20 mouse cellular contexts compared by ENCODE assay signal in genomic region chr1:33927466-33927865, GRCm38 (mm10). TPM values are rescaled to one million over a fixed set of nuclear protein-coding genes. Genes with fewer than 3 reads are reported as not detected.
DNase-seq lines count a peak whose midpoint lies in the region; ATAC-seq and TF ChIP-seq lines count a peak whose summit lies in the region.
"Had no signal": no experiment of that assay in that cellular context is flagged by ENCODE, and none has a peak within 500 bp of the region (broad histone marks: within the 10 kb centered on the region; RNA-seq: fewer than 3 reads in every experiment).

No protein-coding gene starts in this region.

- TF ChIP-seq CTCF in cerebellum, adult 2 months (IDR thresholded peaks at IDR 0.05; ENCODE audit: borderline replicate concordance, insufficient read depth, low read depth, low read length) = no peak

- H3K27ac ChIP-seq in cerebellum, adult 2 months (ENCODE audit: insufficient read depth, low read length) = 0 out of 2 replicates have a peak overlapping the region, but pooled peaks have one; percentile 27
- H3K27ac ChIP-seq in forebrain, embryonic 11.5 days (ENCODE audit: low read depth, low read length) = no peak overlapping the region
- H3K27ac ChIP-seq in forebrain, embryonic 10.5 days = no peak overlapping the region
- H3K27ac ChIP-seq: embryonic facial prominence, embryonic 10.5 days; embryonic facial prominence, embryonic 12.5 days; forebrain, embryonic 13.5 days; forebrain, embryonic 15.5 days had no signal

- DNase-seq in cerebellum, adult 2 months = peak; percentile 45 to 64
- no peak for DNase-seq in cerebellum, adult 11-12 months
- DNase-seq in cerebellum, postnatal 14 days = peak; percentile 34 to 59
- DNase-seq in cerebellum, postnatal 4 days (ENCODE audit: low spot score in 2 of 2) = no peak
- peak; percentile 15 for DNase-seq in forebrain, embryonic 11.5 days (ENCODE audit: low spot score)
- no peak for DNase-seq in forebrain, embryonic 10.5 days (ENCODE audit: extremely low spot score, low spot score)
- DNase-seq in brain, adult 2 months (ENCODE audit: low read depth, low spot score) = peak; percentile 73
- DNase-seq in adrenal gland, postnatal 36 days = no peak
- DNase-seq: adrenal gland, adult 8-10 months; adrenal gland, postnatal 14 days; cerebellum, adult 11 months; forebrain, postnatal 0 days; gastrocnemius, postnatal 14 days had no signal

- H3K36me3 ChIP-seq in forebrain, embryonic 11.5 days (ENCODE audit: control insufficient read depth, insufficient read depth, low read length) = no peaks in the 10 kb centered on the region
- H3K36me3 ChIP-seq in forebrain, embryonic 10.5 days (replicated peaks) = no peaks in the 10 kb centered on the region
- H3K36me3 ChIP-seq: embryonic facial prominence, embryonic 10.5 days; embryonic facial prominence, embryonic 12.5 days; forebrain, embryonic 15.5 days; G1E had no signal

- no peak overlapping the region for H3K4me2 ChIP-seq in forebrain, embryonic 11.5 days (ENCODE audit: low read depth, low read length, severe bottlenecking)
- H3K4me2 ChIP-seq: embryonic facial prominence, embryonic 12.5 days; forebrain, embryonic 13.5 days; forebrain, embryonic 15.5 days had no signal

- TF ChIP-seq POLR2A in cerebellum, adult 2 months (IDR thresholded peaks at IDR 0.05; ENCODE audit: borderline replicate concordance, insufficient read depth, low read length) = no peak

- H3K9ac ChIP-seq in forebrain, embryonic 11.5 days (ENCODE audit: low read length) = no peak overlapping the region
- H3K9ac ChIP-seq: embryonic facial prominence, embryonic 12.5 days; forebrain, embryonic 13.5 days; forebrain, embryonic 15.5 days; forebrain, postnatal 0 days had no signal

- H3K9me3 ChIP-seq in forebrain, embryonic 11.5 days (ENCODE audit: control insufficient read depth, low read length) = no peaks in the 10 kb centered on the region
- H3K9me3 ChIP-seq in forebrain, embryonic 10.5 days = no peaks in the 10 kb centered on the region
- H3K9me3 ChIP-seq: embryonic facial prominence, embryonic 10.5 days; embryonic facial prominence, embryonic 12.5 days; forebrain, embryonic 13.5 days; forebrain, embryonic 15.5 days; G1E had no signal

- 18% methylated on average over 7 of the region's 7 CpGs for whole genome bisulfite sequencing in cerebellum, adult 2 months
- WGBS in forebrain, embryonic 11.5 days = 89% methylated on average over 7 of the region's 7 CpGs
- 91% methylated on average over 7 of the region's 7 CpGs for WGBS in forebrain, embryonic 10.5 days

- H3K27me3 ChIP-seq in cerebellum, adult 2 months (ENCODE audit: control insufficient read depth, insufficient read depth, low read length) = no peaks in the 10 kb centered on the region
- H3K27me3 ChIP-seq in forebrain, embryonic 11.5 days (ENCODE audit: control insufficient read depth, insufficient read depth, low read length) = no peaks in the 10 kb centered on the region
- H3K27me3 ChIP-seq in forebrain, embryonic 10.5 days (ENCODE audit: poor library complexity, severe bottlenecking) = no peaks in the 10 kb centered on the region
- H3K27me3 ChIP-seq: embryonic facial prominence, embryonic 12.5 days; forebrain, embryonic 13.5 days; forebrain, embryonic 15.5 days; Patski had no signal

- ATAC-seq in forebrain, embryonic 11.5 days (replicated peaks; ENCODE audit: low FRiP score) = no peak
- ATAC-seq: activated CD4-positive, CD25-positive, alpha-beta regulatory T cell, adult 4 months; forebrain, embryonic 13.5 days; forebrain, embryonic 15.5 days; forebrain, postnatal 0 days; Patski had no signal

- H3K4me1 ChIP-seq in cerebellum, adult 2 months (ENCODE audit: control insufficient read depth, insufficient read depth, low read length) = peaks cover 19% of the 10 kb centered on the region
- no peaks in the 10 kb centered on the region for H3K4me1 ChIP-seq in forebrain, embryonic 11.5 days (replicated peaks; ENCODE audit: control insufficient read depth, insufficient read depth, low read length)
- H3K4me1 ChIP-seq in forebrain, embryonic 10.5 days = peaks cover 15% of the 10 kb centered on the region
- H3K4me1 ChIP-seq: forebrain, embryonic 15.5 days had no signal

- no peak overlapping the region for H3K4me3 ChIP-seq in cerebellum, adult 2 months (replicated peaks; ENCODE audit: insufficient read depth, low read depth, low read length)
- no peak overlapping the region for H3K4me3 ChIP-seq in forebrain, embryonic 11.5 days (ENCODE audit: low read depth, low read length)
- H3K4me3 ChIP-seq in forebrain, embryonic 10.5 days = no peak overlapping the region
- H3K4me3 ChIP-seq: embryonic facial prominence, embryonic 10.5 days; embryonic facial prominence, embryonic 12.5 days; forebrain, embryonic 13.5 days; forebrain, embryonic 15.5 days had no signal

RNA-seq across cellular contexts. Expression of gene Dst, which starts 19.4 kb away (rescaled TPM):
- 143 and 148 TPM in 2 replicates for polyA plus RNA-seq in cerebellum, adult 2 months (2012; rRNA removed)
- polyA plus RNA-seq in forebrain, embryonic 11.5 days (2014; fragmentation: Nextera tagmentation; extraction: Ambion mirVana) = 25.3 and 26.3 TPM in 2 replicates
- polyA plus RNA-seq in forebrain, embryonic 10.5 days (2016; fragmentation: Nextera tagmentation; extraction: Ambion mirVana) = 11.3 and 11.9 TPM in 2 replicates
- 100 to 1,000 TPM; 135 to 163 TPM for total RNA-seq in adrenal gland, postnatal 36 days (2021)
- polyA plus RNA-seq: G1E had no signal

RNA-seq across cellular contexts. Expression of gene Bend6, which starts 19.9 kb away (rescaled TPM):
- 276 and 283 TPM in 2 replicates for polyA plus RNA-seq in cerebellum, adult 2 months (2012; rRNA removed)
- polyA plus RNA-seq in forebrain, embryonic 11.5 days (2014; fragmentation: Nextera tagmentation; extraction: Ambion mirVana) = 2.4 and 3.0 TPM in 2 replicates
- 1.5 and 2.0 TPM in 2 replicates for polyA plus RNA-seq in forebrain, embryonic 10.5 days (2016; fragmentation: Nextera tagmentation; extraction: Ambion mirVana)
- total RNA-seq in adrenal gland, postnatal 36 days (2021) = 1 to 10 TPM; 1.2 TPM
- total RNA-seq: G1E had no signal
- polyA plus RNA-seq: G1E had no signal

Comparison
In these comparisons a context has a peak if more than half of its experiments do, and no peak if none do; other contexts are left out.
1. DNase-seq: peak in cerebellum, adult 2 months (2 of 2), cerebellum, postnatal 14 days (2 of 2), forebrain, embryonic 11.5 days (single experiment) and brain, adult 2 months (single experiment); none in cerebellum, adult 11-12 months (single experiment), cerebellum, postnatal 4 days (0 of 2), forebrain, embryonic 10.5 days (single experiment) and adrenal gland, postnatal 36 days (0 of 2).
2. RNA of gene Bend6, which starts 19.9 kb away (polyA plus RNA-seq): 276 to 283 TPM in cerebellum, adult 2 months; 2.4 to 3.0 TPM in forebrain, embryonic 11.5 days and 1.5 to 2.0 TPM in forebrain, embryonic 10.5 days; every median in the first group is over 10 times any median in the second.